Mouse (Mus musculus): ENCODE measurements at regions not wholly inside any gene's neighbourhood (a gene's known extent, or its start where the extent isn't known, plus 50 kb on each side); places are given as distances from the start of the nearest gene placed in this dataset.

DNA sequence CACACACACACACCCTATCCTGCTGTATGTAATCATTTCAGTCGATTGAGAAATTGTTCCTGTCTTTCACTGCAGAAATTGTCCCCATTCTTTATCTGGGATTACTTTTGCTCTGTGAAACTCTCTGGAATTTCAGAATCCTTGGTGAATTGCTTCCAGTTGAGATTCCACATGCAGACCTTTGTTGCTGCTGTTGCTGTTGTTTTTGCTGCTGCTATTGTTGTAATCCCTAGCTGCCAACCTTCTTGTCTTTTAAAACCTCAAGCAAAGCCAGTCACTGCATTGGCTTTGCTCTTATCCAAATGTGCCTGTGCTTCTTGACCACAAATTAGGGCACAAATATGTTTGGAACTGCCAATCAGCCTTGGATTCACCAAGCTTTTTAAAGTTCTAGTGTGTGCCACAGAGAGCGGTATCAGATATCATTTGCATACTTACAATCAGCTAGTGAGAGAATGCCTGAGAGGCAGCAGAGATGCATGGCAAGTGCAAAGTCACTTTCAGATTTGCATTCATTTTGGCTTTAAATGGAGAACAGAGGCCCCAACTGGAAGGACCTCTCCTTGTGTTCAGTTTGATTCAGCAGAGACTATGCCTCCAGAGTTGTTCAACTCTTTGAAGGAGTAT, 1187.0 kb upstream of the Map3k7 start:
- intact Hi-C loops (cut with DNase I) = no loop called here
- no peak for DNase-seq

DNA sequence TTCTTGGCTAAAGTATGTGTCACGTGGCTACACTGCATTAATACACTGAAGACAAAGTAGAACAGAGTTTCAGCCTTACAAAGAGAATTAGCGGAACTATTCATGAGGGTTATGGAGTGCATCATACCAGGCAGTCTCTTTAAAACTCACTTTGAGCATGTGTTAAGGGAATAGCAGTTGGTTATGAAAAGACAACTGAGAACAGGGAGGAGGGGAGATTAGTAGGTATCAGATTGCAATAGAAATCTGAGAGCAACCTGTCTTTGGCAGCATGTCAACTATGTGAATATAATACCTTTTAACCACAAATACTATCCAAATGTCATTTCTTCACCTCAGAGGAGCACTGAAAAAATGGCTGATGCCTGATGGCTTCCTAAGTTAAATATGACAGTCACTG, 1182.2 kb upstream of the Map3k7 start:
- intact Hi-C loops (cut with DNase I) = no loop called here
- no peak for DNase-seq

DNA sequence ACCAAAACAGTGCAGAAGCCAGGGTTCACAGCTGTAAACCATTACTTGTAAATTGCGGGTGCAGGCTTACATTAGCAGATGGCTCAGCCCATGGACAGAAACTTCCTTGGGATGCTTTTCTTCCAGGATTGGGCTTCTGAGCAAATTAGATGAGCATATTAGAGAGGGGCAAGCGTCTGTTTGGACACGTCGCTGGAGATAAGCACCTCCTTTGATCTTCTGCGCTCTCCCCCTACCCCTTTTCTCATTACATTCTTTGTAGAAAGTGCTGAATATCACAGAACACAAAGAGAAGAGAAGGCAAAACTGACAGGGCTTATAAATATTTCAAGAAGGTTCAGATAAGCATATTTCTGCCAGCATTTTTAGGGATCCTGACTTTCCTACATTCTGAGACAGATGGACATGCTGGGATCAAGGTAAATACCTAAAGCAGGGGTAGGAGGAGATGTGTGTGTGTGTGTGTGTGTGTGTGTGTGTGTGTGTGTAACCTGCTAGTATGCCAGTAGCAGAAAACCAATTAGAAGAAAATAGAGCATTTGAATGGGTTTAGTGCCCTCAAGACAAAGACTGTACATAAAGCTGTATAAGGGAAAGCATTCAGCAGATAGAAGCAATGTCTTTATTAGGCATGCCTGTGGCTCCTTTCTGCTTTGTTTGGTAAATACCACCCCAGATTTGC, 1173.8 kb upstream of the Map3k7 start:
- no peak for DNase-seq
- intact Hi-C loops (cut with DNase I) = no loop called here

DNA sequence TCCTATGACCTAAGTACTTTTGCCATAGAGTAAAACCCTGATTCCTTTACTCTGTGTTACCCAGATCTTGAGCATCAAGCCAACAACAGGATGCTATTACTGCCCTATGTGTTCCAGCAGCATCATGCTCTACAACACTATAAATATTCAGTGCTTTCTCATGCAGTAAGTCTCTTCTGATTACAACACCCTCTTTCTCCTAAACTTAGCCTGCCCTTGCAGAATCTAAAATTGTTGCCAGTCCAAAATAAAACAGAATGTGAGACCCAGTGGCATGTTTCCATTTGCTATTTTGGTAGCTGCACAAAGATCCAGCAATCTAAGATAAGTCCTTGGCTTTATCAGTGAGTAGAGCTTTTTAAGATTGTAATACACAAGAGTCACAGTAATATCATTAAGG, 1154.1 kb upstream of the Map3k7 start:
- intact Hi-C loops (cut with DNase I) = no loop called here
- no peak for DNase-seq

DNA sequence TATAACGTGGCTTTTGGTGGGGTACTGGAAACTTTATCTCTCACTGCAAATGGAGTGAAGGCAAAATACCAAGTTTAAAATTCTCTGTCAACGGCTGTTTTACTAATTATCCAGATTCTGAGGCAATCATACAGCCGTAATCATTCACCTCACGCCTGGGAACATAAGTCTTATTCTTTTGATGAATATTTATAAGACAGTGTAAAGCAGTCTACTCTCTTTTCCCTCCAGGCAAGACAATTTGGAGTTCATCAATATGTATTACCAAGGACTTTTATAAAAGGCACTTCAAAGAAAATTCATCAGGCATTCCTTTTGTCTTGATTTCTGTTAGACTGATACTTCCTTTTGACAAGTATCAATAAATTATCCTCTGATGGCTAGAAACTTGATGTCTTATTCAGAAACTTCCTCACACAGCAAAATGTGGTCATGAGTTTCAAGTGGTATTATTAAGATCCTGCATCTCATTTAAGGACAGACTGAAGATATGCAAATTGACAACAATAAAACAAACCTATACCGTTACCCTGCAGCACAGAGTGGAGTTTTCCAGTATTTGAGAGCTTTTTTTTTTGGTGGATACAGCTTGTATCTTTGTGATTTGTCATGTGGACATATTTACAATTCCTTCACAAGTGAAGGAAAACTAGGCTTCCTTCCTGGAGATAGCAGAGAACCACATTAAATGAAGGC, 1108.4 kb upstream of the Map3k7 start:
- intact Hi-C loops (cut with DNase I) = no loop called here
- DNase-seq = no peak

DNA sequence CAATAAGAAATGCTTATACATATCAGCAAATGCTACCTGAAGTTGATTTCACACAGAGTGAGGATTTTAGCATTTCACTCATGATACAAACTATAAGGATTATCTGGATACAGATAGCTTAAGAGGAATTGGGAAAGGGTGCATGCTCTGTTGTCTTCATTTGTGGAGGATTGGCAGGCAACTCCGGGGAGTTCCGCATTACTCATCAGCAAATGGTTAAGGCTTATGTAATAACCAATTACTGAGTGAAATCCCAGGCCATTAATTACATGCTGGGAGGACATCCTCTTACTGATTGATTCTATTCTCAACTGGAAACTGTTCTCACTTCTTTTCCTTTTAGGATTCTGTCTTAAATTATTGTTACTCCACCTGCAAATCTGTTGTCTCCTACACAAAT, 1058.9 kb upstream of the Map3k7 start:
- no peak for DNase-seq

DNA sequence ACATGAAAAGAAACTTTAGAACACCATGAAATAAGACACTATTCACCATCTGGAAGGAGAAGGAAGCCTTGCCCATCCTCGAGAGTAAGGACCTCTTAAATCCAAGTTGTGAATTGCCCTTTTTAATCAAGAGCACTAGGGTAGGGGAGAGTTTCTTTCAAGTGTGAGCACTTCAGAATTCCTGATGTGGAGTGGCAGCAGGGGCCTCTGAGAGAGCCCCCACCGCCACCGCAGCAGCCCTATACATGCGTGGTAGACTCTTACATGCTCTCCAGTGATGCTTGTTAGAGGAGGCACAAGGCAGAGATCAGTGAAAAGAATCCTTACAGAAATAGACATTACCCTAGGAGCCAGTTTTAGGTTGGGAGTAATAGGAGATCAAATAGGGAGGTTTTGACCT, 1041.0 kb upstream of the Map3k7 start:
- intact Hi-C loops (cut with DNase I) = no loop called here
- DNase-seq = no peak

More for the DNA sequence above, 1058.9 kb upstream of the Map3k7 start:
- intact Hi-C loops (cut with DNase I) = no loop called here

DNA sequence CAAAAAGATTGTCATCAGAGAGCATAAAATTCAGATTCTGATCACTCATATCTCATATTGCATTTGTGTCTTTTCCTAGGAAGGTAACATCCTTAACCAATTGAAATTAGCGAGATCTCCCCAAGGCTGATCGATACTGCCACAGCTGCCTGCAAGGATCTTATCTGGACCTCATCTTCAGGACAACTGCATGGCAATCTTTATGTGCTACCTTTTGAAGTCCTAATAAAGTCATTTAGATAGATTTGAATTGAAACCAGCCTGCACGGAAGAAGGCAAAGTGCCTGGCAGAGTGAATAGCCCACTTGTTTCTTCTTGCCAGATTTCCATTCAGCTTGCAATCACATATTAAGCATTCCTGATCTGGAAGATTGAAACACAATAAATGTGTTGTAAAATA, 1031.5 kb upstream of the Map3k7 start:
- intact Hi-C loops (cut with DNase I) = no loop called here
- no peak for DNase-seq

DNA sequence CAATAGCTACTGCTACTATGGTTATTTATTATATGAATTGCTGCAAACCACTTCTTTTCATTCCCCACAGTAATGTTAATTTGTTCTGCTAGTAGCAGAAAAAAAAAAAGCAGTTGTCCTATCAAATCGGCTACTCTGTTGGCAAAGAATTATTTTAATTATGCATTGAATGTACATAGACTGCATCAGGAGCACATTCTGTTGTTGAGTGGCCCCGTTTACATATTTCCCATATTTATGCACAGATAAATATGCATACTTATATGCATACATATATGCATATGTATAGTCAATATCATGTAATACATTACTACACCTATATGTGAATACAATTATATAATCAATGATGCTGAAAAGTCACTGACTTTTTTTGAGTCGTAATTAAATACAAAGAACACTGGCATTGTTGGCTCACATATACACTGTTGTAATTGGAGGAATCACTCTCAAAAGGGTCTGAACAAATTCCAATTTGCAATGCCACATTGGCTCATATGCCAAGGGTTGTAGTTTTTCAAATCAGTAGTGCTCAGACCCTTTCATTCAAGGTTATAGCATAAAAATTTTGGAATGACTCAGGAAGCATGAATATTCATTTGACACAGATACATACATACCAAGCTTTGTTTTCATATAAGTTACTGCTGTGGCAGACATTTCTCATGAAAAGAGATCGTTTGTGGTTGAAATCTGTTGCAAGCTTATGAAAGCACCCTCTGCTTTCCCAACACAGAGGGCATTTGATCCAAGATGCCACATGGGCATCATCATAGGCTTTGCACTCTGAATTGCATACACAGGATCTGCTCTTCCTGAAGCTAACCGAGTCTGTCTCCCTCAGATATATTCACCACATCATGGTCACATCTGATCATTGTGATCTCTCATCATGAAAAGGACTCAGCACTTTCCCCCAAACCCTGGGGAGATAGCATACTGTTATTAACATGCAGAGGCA, 1030.6 kb upstream of the Map3k7 start:
- no peak for DNase-seq
- intact Hi-C loops (cut with DNase I) = no loop called here

DNA sequence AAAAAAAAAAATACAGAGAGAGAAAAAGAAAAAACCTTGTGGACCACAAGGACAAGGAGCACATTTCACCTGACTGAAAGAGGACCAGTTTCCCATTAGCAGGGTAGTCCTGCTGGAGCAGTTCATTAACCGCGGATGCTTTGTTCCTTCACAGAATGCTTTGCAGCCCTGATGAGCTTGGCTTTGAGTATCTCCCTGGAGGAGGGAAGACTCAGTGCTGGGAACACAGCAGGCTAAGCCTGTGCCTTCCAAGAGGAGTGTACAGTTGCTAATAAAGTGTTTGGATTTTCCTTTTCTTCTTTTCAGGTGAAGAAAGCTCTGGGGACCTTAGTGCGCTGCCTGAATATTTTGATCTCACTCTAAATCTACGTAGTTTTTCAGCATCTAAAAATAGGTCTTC, 980.3 kb upstream of the Map3k7 start:
- intact Hi-C loops (cut with DNase I) = no loop called here
- no peak for DNase-seq

DNA sequence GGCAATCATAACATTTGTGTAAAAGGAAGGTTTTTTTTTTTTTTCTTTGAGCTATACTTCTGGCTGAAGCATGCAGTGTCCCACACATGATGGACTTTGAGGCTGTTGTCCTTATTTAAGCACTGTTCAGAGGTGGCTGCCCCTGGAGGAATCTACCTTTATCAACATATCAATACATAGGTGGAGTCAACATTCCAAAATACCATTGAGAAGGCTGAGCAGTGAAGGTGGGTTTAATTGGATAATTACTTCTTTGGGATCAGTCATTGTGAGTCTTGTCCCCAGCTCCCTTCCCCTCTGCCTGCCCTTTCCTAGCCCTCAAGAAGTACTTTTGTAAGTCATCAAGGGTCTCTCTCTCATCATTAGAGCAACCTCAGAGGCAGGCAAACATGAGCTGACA, 951.9 kb upstream of the Map3k7 start:
- intact Hi-C loops (cut with DNase I) = no loop called here
- no peak for DNase-seq

DNA sequence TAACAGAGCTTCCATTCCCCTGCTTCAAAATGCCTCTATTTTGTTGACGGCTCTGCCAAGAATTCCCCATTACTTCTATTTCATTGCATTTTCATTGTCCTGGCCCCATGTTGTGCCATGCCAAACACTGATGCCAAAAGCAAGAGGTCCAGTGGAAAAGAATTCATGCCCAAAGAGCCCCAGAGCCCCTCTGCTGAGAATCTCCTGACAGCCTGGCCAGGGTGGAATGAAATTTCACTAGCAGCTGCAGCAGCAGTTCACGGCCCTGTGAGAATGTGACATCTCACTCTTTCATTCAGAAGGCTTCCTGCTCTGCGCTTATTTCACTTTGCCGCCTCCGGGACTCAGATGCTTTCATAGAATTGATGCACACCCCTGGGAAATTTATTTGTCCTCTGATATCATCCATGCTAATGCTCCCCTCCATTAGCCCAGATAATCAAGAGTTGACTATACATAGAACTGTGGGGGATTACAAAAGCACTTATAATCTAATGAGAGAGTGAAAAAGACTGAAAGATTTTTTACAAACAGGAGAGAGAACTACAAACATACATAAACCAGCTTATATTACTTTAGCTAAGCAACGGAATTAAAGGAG, 911.7 kb upstream of the Map3k7 start:
- intact Hi-C loops (cut with DNase I) = no loop called here

DNA sequence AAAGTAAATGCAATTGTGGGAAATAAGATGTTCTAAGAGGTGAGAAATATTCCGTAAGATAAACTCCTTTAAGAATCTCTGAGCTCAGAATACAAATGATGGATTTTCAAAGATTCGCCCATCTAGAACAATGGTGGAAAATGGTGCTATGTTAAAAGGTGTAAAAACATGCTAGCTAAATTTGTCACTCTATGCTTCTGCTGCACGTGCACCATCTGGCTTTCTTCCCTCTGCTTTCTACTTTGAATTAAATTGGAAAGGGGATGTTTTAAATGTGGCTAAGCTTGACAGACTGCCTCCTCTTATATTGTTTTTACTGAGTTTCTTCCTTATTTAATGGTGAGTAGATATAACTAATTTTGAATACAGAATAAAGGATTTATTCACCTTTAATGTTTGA, 887.7 kb upstream of the Map3k7 start:
- no peak for DNase-seq
- intact Hi-C loops (cut with DNase I) = no loop called here

More for the DNA sequence above, 911.7 kb upstream of the Map3k7 start:
- DNase-seq = no peak

DNA sequence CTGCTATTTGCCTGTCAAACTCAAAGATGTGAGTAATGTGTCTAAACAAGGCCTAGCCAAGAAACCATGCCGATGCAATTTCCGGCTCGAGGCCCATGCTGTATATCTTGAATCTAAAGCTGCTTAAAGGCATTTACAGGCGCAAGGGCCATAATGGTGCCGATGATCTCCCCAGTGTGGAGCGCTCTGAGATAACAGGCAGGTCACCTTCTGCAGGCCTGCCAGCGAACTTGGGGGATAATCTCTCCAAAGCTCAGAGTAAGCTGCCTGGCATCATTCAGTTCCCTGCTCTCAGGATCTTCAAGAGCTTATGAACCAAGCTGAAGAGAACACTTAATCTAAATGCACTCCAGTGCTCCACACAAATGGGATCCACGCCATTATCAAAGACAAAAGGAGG, 842.3 kb upstream of the Map3k7 start:
- DNase-seq = no peak
- intact Hi-C loops (cut with DNase I) = no loop called here

DNA sequence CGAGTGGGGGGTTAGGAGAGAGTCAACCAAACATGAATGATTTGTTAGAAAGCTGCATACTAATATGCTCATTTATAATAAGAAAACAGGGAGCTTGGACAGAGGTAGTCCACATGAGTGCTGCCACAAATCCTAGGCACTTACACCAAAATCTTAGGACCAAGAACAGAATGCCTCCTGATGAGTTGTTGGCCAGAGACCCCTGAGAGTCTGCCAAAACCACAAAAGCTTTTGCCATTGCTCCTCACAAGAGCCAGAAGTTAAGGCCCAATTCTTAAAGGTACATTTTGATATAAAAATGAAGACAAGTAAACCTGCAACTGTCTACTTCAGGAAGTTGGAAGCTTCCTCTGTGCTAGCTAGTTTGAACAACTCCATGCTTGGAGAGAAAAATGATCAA, 820.7 kb upstream of the Map3k7 start:
- intact Hi-C loops (cut with DNase I) = no loop called here
- DNase-seq = no peak

DNA sequence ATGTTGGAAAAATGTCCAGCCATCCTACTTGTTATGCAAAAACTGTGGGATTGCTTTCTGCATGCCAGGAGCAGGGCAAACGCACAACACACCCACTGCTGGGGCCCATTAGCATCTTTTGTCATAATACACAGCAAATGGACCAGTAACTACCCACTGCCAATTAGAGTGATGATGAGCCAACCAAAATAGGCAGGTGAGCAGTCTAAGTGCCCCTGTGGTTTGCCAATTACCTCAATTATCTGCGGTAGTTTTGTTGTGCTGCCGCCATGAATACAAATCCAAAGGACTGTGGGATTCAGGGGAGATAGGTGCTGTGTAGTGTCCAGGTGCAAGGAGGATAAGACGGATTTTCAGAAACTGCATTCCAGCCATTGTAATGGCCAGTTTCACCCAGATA, 796.5 kb upstream of the Map3k7 start:
- no peak for DNase-seq
- intact Hi-C loops (cut with DNase I) = no loop called here

DNA sequence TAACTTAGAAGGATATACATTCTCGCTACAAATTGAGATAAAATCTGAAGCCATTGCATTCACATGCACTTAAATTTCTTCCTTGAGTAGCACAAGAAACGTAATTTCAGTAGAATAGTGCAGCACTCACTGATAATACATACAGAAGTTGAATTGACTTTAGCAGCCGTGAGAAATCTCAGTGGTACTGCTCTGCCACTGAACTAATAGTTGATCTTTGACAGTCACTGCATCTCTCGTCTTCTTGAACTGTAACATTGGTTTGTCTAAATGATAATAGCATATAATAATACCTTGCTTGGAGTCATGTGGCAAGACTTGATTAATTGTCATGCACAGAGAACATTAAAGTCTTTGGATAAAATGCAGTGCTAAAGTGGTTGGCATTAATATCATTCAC, 795.5 kb upstream of the Map3k7 start:
- DNase-seq = no peak
- intact Hi-C loops (cut with DNase I) = no loop called here

DNA sequence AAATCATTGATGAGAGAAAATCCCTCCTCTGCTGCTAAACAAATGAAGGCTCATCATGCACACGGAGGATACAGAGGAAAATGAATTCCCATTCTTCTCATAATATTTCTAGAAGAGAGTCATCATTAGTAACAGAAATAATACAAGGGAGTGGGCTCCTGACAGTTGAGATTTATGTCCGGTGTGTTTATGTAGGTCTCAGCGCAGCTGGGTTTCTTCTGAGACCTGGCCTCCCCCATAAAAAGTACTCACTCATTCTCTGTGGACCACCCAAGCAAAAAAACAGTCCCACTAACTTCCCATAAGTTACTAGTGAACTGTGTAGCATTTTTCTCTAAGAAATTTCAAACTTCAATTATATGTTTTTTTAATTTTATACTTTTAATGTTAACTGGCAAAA, 792.7 kb upstream of the Map3k7 start:
- DNase-seq = no peak
- intact Hi-C loops (cut with DNase I) = no loop called here

DNA sequence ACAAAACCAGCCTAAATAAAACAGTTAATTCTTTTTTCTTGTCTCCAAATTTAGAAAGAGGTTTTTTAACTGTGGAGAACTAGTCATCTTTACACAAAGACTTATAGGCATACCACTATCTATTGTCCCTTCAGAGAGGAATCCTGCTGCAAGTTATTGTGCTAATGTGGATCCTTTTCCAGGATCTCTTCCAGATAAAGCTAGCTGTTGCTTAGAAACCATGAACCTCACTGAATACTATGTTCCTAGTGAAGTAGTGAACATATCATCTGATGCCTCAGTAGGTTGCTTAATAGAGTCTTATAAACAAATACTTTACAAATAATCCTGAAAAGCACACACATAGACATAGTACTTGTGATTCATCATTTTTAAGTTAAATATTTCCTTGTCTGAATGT, 766.0 kb upstream of the Map3k7 start:
- DNase-seq = no peak
- intact Hi-C loops (cut with DNase I) = no loop called here

DNA sequence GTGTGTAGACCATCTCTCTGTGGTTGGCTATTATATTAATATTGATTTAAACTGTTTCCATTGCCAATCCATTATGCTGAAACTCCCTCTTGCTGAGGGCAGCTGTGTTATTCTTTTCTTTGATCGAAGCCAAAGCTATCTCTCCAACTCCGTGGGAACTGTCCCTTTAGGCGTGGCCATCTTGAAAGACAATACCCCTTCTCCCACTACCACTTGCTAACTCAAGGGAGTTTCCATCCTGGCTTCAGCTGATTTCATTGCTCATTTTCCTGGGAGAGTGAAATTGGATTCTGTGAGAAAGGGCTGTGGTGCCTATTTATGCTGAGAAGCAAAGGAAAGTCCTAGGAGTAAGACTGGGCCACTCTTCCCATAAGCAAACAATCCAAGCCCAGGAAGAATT, 760.6 kb upstream of the Map3k7 start:
- intact Hi-C loops (cut with DNase I) = no loop called here
- DNase-seq = no peak
